Mouse (Mus musculus): ENCODE measurements at regions not wholly inside any gene's neighbourhood (a gene's known extent, or its start where the extent isn't known, plus 50 kb on each side); places are given as distances from the start of the nearest gene placed in this dataset.

GRCm38 (mm10) chr13:53684498-53684897 is 211.6 kb upstream of the Msx2 start:
- peaks cover 15% of the 10 kb centered on the region for H3K4me1 ChIP-seq (replicated peaks)
- peaks cover 31% of the 10 kb centered on the region for H3K27me3 ChIP-seq
- ATAC-seq (ENCODE audit: low FRiP score) = no peak
- H3K9ac ChIP-seq = no peak overlapping the region
- no peaks in the 10 kb centered on the region for H3K9me3 ChIP-seq
- 63% methylated on average over 5 of the region's 5 CpGs for WGBS
- no peak overlapping the region for H3K4me2 ChIP-seq
- H3K4me3 ChIP-seq = no peak overlapping the region
- no peaks in the 10 kb centered on the region for H3K36me3 ChIP-seq
- H3K27ac ChIP-seq = no peak overlapping the region

- Histone ChIP-seq H3K9me3 (no peaks in the 10 kb centered on the region), H3K9ac (no peak overlapping the region), H3K36me3 (no peaks in the 10 kb centered on the region), H3K27ac (no peak overlapping the region), H3K4me3 (no peak overlapping the region), H3K4me2 (no peak overlapping the region), H3K27me3 (0 out of 2 replicates have a peak, but pooled peaks cover 3% of the 10 kb centered on the region), H3K4me1 (replicated peaks) (0 out of 2 replicates have a peak, but pooled peaks cover 5% of the 10 kb centered on the region)
- no peak for ATAC-seq (ENCODE audit: low FRiP score)
- WGBS = 94% methylated on average over 10 of the region's 10 CpGs
These were observed 204.3 kb upstream of the Msx2 start for GRCm38 (mm10) chr13:53677187-53677586.

- Histone ChIP-seq H3K27ac (no peak overlapping the region), H3K9ac (no peak overlapping the region), H3K27me3 (no peaks in the 10 kb centered on the region), H3K9me3 (no peaks in the 10 kb centered on the region), H3K36me3 (no peaks in the 10 kb centered on the region), H3K4me2 (no peak overlapping the region), H3K4me1 (replicated peaks) (no peaks in the 10 kb centered on the region), H3K4me3 (no peak overlapping the region)
- 76% methylated on average over 19 of the region's 19 CpGs for WGBS
- no peak for ATAC-seq (ENCODE audit: low FRiP score)
These were observed 197.5 kb upstream of the Msx2 start for GRCm38 (mm10) chr13:53670361-53670760.

- WGBS = 94% methylated on average over 4 of the region's 4 CpGs
- H3K4me1 ChIP-seq (replicated peaks) = no peaks in the 10 kb centered on the region
- no peaks in the 10 kb centered on the region for H3K9me3 ChIP-seq
These were observed 194.6 kb upstream of the Msx2 start for GRCm38 (mm10) chr13:53667518-53667917.

GRCm38 (mm10) chr13:53665592-53665991 is 192.7 kb upstream of the Msx2 start:
- H3K27ac ChIP-seq = no peak overlapping the region
- WGBS = 90% methylated on average over 2 of the region's 2 CpGs
- H3K27me3 ChIP-seq = no peaks in the 10 kb centered on the region
- no peaks in the 10 kb centered on the region for H3K4me1 ChIP-seq (replicated peaks)
- H3K9ac ChIP-seq = no peak overlapping the region
- no peak for ATAC-seq (ENCODE audit: low FRiP score)
- H3K9me3 ChIP-seq = no peaks in the 10 kb centered on the region
- H3K4me2 ChIP-seq = no peak overlapping the region
- H3K4me3 ChIP-seq = no peak overlapping the region
- H3K36me3 ChIP-seq = no peaks in the 10 kb centered on the region

More at GRCm38 (mm10) chr13:53667518-53667917, 194.6 kb upstream of the Msx2 start:
- Histone ChIP-seq H3K27me3 (no peaks in the 10 kb centered on the region), H3K4me2 (no peak overlapping the region), H3K4me3 (no peak overlapping the region), H3K9ac (no peak overlapping the region), H3K27ac (no peak overlapping the region), H3K36me3 (no peaks in the 10 kb centered on the region)
- no peak for ATAC-seq (ENCODE audit: low FRiP score)

- Histone ChIP-seq H3K4me3 (no peak overlapping the region), H3K4me1 (replicated peaks) (no peaks in the 10 kb centered on the region), H3K27me3 (no peaks in the 10 kb centered on the region), H3K27ac (no peak overlapping the region), H3K36me3 (no peaks in the 10 kb centered on the region), H3K9ac (no peak overlapping the region), H3K4me2 (no peak overlapping the region), H3K9me3 (no peaks in the 10 kb centered on the region)
- ATAC-seq (ENCODE audit: low FRiP score) = no peak
- 89% methylated on average over 7 of the region's 7 CpGs for WGBS
These were observed 191.9 kb upstream of the Msx2 start for GRCm38 (mm10) chr13:53664631-53665230.

- Histone ChIP-seq H3K4me1 (replicated peaks) (0 out of 2 replicates have a peak, but pooled peaks cover 5% of the 10 kb centered on the region), H3K9me3 (no peaks in the 10 kb centered on the region), H3K27ac (no peak overlapping the region), H3K27me3 (0 out of 2 replicates have a peak, but pooled peaks cover 3% of the 10 kb centered on the region), H3K9ac (no peak overlapping the region), H3K36me3 (no peaks in the 10 kb centered on the region), H3K4me2 (no peak overlapping the region), H3K4me3 (no peak overlapping the region)
- ATAC-seq (ENCODE audit: low FRiP score) = no peak
- 67% methylated on average over 4 of the region's 4 CpGs for WGBS
These were observed 180.0 kb upstream of the Msx2 start for GRCm38 (mm10) chr13:53652826-53653225.

GRCm38 (mm10) chr13:53648353-53648752 is 175.5 kb upstream of the Msx2 start:
- Histone ChIP-seq H3K27ac (no peak overlapping the region), H3K36me3 (no peaks in the 10 kb centered on the region), H3K4me1 (replicated peaks) (0 out of 2 replicates have a peak, but pooled peaks cover 5% of the 10 kb centered on the region), H3K9ac (no peak overlapping the region), H3K4me3 (no peak overlapping the region), H3K27me3 (no peaks in the 10 kb centered on the region), H3K9me3 (no peaks in the 10 kb centered on the region; the same call in 1 of the 2 replicates), H3K4me2 (no peak overlapping the region)
- WGBS = 95% methylated on average over 15 of the region's 15 CpGs
- ATAC-seq (ENCODE audit: low FRiP score) = no peak

GRCm38 (mm10) chr13:53642557-53642956 is 169.7 kb upstream of the Msx2 start:
- Histone ChIP-seq H3K9me3 (no peaks in the 10 kb centered on the region; the same call in 1 of the 2 replicates), H3K4me2 (no peak overlapping the region), H3K4me3 (no peak overlapping the region), H3K36me3 (no peaks in the 10 kb centered on the region), H3K9ac (no peak overlapping the region), H3K27ac (no peak overlapping the region), H3K4me1 (replicated peaks) (no peaks in the 10 kb centered on the region; the same call in 1 of the 2 replicates), H3K27me3 (no peaks in the 10 kb centered on the region)
- ATAC-seq (ENCODE audit: low FRiP score) = no peak
- WGBS = 53% methylated on average over 5 of the region's 5 CpGs

- no peaks in the 10 kb centered on the region; the same call in 1 of the 2 replicates for H3K9me3 ChIP-seq
- no peak overlapping the region for H3K4me2 ChIP-seq
- no peaks in the 10 kb centered on the region for H3K36me3 ChIP-seq
- H3K27ac ChIP-seq = no peak overlapping the region
- H3K27me3 ChIP-seq = 0 out of 2 replicates have a peak, but pooled peaks cover 3% of the 10 kb centered on the region
- no peak overlapping the region for H3K4me3 ChIP-seq
- WGBS = 80% methylated on average over 5 of the region's 5 CpGs
- no peak for ATAC-seq (ENCODE audit: low FRiP score)
- no peak overlapping the region for H3K9ac ChIP-seq
- H3K4me1 ChIP-seq (replicated peaks) = peaks cover 1% of the 10 kb centered on the region; the same call in 1 of the 2 replicates
These were observed 166.7 kb upstream of the Msx2 start for GRCm38 (mm10) chr13:53639584-53639983.

- no peaks in the 10 kb centered on the region; the same call in 1 of the 2 replicates for H3K9me3 ChIP-seq
- WGBS = 83% methylated on average over 10 of the region's 10 CpGs
- H3K27me3 ChIP-seq = 0 out of 2 replicates have a peak, but pooled peaks cover 3% of the 10 kb centered on the region
- H3K4me2 ChIP-seq = no peak overlapping the region
- no peaks in the 10 kb centered on the region for H3K36me3 ChIP-seq
- H3K27ac ChIP-seq = no peak overlapping the region
- H3K4me1 ChIP-seq (replicated peaks) = peaks cover 4% of the 10 kb centered on the region; the same call in 1 of the 2 replicates
- ATAC-seq (ENCODE audit: low FRiP score) = no peak
- no peak overlapping the region for H3K9ac ChIP-seq
- no peak overlapping the region for H3K4me3 ChIP-seq
These were observed 166.2 kb upstream of the Msx2 start for GRCm38 (mm10) chr13:53639115-53639514.

GRCm38 (mm10) chr13:53636011-53636410 is 163.1 kb upstream of the Msx2 start:
- no peak for ATAC-seq (ENCODE audit: low FRiP score)
- Histone ChIP-seq H3K4me3 (no peak overlapping the region), H3K27ac (no peak overlapping the region), H3K27me3 (0 out of 2 replicates have a peak, but pooled peaks cover 3% of the 10 kb centered on the region), H3K4me1 (replicated peaks) (0 out of 2 replicates have a peak, but pooled peaks cover 4% of the 10 kb centered on the region), H3K9ac (no peak overlapping the region), H3K9me3 (no peaks in the 10 kb centered on the region), H3K36me3 (no peaks in the 10 kb centered on the region), H3K4me2 (no peak overlapping the region)
- WGBS = 91% methylated on average over 5 of the region's 5 CpGs
